Mouse (Mus musculus) intestine, embryonic 16.5 days (tissue): ENCODE data around the gene Izumo4. TPM values are rescaled to one million over a fixed set of nuclear protein-coding genes. Genes with fewer than 3 reads are reported as not detected.

ENCODE experiments used
- ATAC-seq: fragments of 200-750 bp; cut with Nextera tagmentation; 2 replicates; pipeline ENCODE4 v1.8.0; 2017; ENCODE audit warnings: moderate TSS enrichment, moderate library complexity
- H3K27ac ChIP-seq: fragments of 300-500 bp; sonication (generic); 2 replicates; pipeline ENCODE4 v1.5.1; 2014; ENCODE audit warnings: mild to moderate bottlenecking, low read length
- H3K27me3 ChIP-seq: fragments of 300-500 bp; sonication (generic); replicated peaks from 2 replicates; pipeline ENCODE4 v1.6.1; 2014; ENCODE audit warnings: low read length, control low read depth, mixed read lengths; ENCODE audit not compliant: control insufficient read depth, insufficient read depth
- H3K36me3 ChIP-seq: fragments of 300-500 bp; sonication (generic); 2 replicates; pipeline ENCODE4 v1.6.1; 2014; ENCODE audit warnings: low read length, control low read depth; ENCODE audit not compliant: control insufficient read depth, insufficient read depth
- H3K4me1 ChIP-seq: fragments of 300-500 bp; sonication (generic); 2 replicates; pipeline ENCODE4 v1.6.1; 2014; ENCODE audit warnings: low read length, control low read depth, mixed read lengths; ENCODE audit not compliant: control insufficient read depth, insufficient read depth
- H3K4me2 ChIP-seq: fragments of 300-500 bp; sonication (generic); 2 replicates; pipeline ENCODE4 v1.6.1; 2014; ENCODE audit warnings: low read depth, low read length, control low read depth
- H3K4me3 ChIP-seq: fragments of 300-500 bp; sonication (generic); 2 replicates; pipeline ENCODE4 v1.5.1; 2014; ENCODE audit warnings: mild to moderate bottlenecking, low read length
- H3K9ac ChIP-seq: fragments of 300-500 bp; sonication (generic); 2 replicates; pipeline ENCODE4 v1.6.1; 2014; ENCODE audit warnings: low read depth, low read length
- H3K9me3 ChIP-seq: fragments of 300-500 bp; sonication (generic); 2 replicates; pipeline ENCODE4 v1.6.1; 2016; ENCODE audit warnings: low read length, control low read depth; ENCODE audit not compliant: control insufficient read depth
- WGBS: fragments of 180-500 bp; shearing (Covaris S2); extraction: QIAGEN DNeasy Blood & Tissue Kit; methylation state at CpG from one replicate; pipeline ENCODE4 v1.1.7; 2014; 5-methylcytosine and 5-hydroxymethylcytosine counted together
- polyA plus RNA-seq: library from polyadenylated mRNA; unstranded; fragments of >200 nt; fragmentation: Nextera tagmentation; extraction: Ambion mirVana; gene quantifications from 2 replicates; pipeline ENCODE4 v1.2.1, GENCODE M21; 2015

Izumo4 gene
- polyA plus RNA-seq, 1 experiment from 2014 or later: 25.0 TPM

- no peak overlapping the region for H3K27ac ChIP-seq
- 86% methylated on average over 12 of the region's 12 CpGs for WGBS
- no peaks in the 10 kb centered on the region for H3K27me3 ChIP-seq
- ATAC-seq: no peak
- no peak overlapping the region for H3K4me3 ChIP-seq
- peaks cover 45% of the 10 kb centered on the region for H3K4me1 ChIP-seq
- H3K4me2 ChIP-seq: no peak overlapping the region
- no peaks in the 10 kb centered on the region for H3K9me3 ChIP-seq
- H3K9ac ChIP-seq: no peak overlapping the region
- peaks cover 46% of the 10 kb centered on the region for H3K36me3 ChIP-seq
These were observed 33.0 kb upstream of the Izumo4 start for GRCm38 (mm10) chr10:80669018-80669417.

GRCm38 (mm10) chr10:80669737-80670485 is 32.1 kb upstream of the Izumo4 start:
- Histone ChIP-seq H3K27ac (no peak overlapping the region), H3K9ac (peak overlapping the region; percentile 24; the same call in 1 of the 2 replicates), H3K4me1 (peaks cover 46% of the 10 kb centered on the region), H3K4me2 (no peak overlapping the region), H3K9me3 (no peaks in the 10 kb centered on the region), H3K36me3 (peaks cover 46% of the 10 kb centered on the region), H3K4me3 (no peak overlapping the region), H3K27me3 (no peaks in the 10 kb centered on the region)
- no peak for ATAC-seq
- 94% methylated on average over 7 of the region's 7 CpGs for WGBS

- Histone ChIP-seq H3K9me3 (no peaks in the 10 kb centered on the region), H3K4me1 (peaks cover 41% of the 10 kb centered on the region), H3K27ac (no peak overlapping the region), H3K27me3 (no peaks in the 10 kb centered on the region), H3K36me3 (peaks cover 46% of the 10 kb centered on the region), H3K4me2 (no peak overlapping the region), H3K9ac (peak overlapping the region; percentile 24; the same call in 1 of the 2 replicates), H3K4me3 (no peak overlapping the region)
- WGBS: 89% methylated on average over 2 of the region's 2 CpGs
- ATAC-seq: no peak
These were observed 31.5 kb upstream of the Izumo4 start for GRCm38 (mm10) chr10:80670531-80670930.

- Histone ChIP-seq H3K9ac (no peak overlapping the region), H3K4me2 (no peak overlapping the region), H3K27me3 (no peaks in the 10 kb centered on the region), H3K9me3 (no peaks in the 10 kb centered on the region), H3K36me3 (peaks cover 46% of the 10 kb centered on the region), H3K27ac (no peak overlapping the region), H3K4me3 (no peak overlapping the region), H3K4me1 (peaks cover 35% of the 10 kb centered on the region)
- ATAC-seq: no peak
- 90% methylated on average over 4 of the region's 4 CpGs for WGBS
These were observed 30.7 kb upstream of the Izumo4 start for GRCm38 (mm10) chr10:80671251-80671650.

GRCm38 (mm10) chr10:80671936-80672690 is 29.9 kb upstream of the Izumo4 start:
- peaks cover 37% of the 10 kb centered on the region for H3K4me1 ChIP-seq
- 84% methylated on average over 11 of the region's 11 CpGs for WGBS
- ATAC-seq: no peak
- H3K9ac ChIP-seq: no peak overlapping the region
- H3K27me3 ChIP-seq: no peaks in the 10 kb centered on the region
- H3K4me2 ChIP-seq: no peak overlapping the region
- no peak overlapping the region for H3K27ac ChIP-seq
- no peaks in the 10 kb centered on the region for H3K9me3 ChIP-seq
- H3K36me3 ChIP-seq: peaks cover 42% of the 10 kb centered on the region
- no peak overlapping the region for H3K4me3 ChIP-seq

- 57% methylated on average over 3 of the region's 3 CpGs for WGBS
- peaks cover 27% of the 10 kb centered on the region for H3K36me3 ChIP-seq
- no peaks in the 10 kb centered on the region for H3K9me3 ChIP-seq
- peak overlapping the region; percentile 96 for H3K4me3 ChIP-seq
- H3K27ac ChIP-seq: peak overlapping the region; percentile 75
- no peaks in the 10 kb centered on the region for H3K27me3 ChIP-seq
- H3K4me2 ChIP-seq: peak overlapping the region; percentile 64
- peak overlapping the region; percentile 97 for H3K9ac ChIP-seq
- no peak for ATAC-seq
- H3K4me1 ChIP-seq: peaks cover 53% of the 10 kb centered on the region
These were observed 28.3 kb upstream of the Izumo4 start for GRCm38 (mm10) chr10:80673690-80674089.

GRCm38 (mm10) chr10:80674161-80674711 is 27.7 kb upstream of the Izumo4 start:
- H3K4me2 ChIP-seq: peak overlapping the region; percentile 64
- no peaks in the 10 kb centered on the region for H3K9me3 ChIP-seq
- peaks cover 54% of the 10 kb centered on the region for H3K4me1 ChIP-seq
- peaks cover 22% of the 10 kb centered on the region for H3K36me3 ChIP-seq
- H3K27me3 ChIP-seq: no peaks in the 10 kb centered on the region
- H3K9ac ChIP-seq: peak overlapping the region; percentile 97
- 50% methylated on average over 5 of the region's 5 CpGs for WGBS
- peak overlapping the region; percentile 75 for H3K27ac ChIP-seq
- peak overlapping the region; percentile 96 for H3K4me3 ChIP-seq
- no peak for ATAC-seq

GRCm38 (mm10) chr10:80674851-80675404 is 27.1 kb upstream of the Izumo4 start:
- ATAC-seq: no peak
- H3K4me1 ChIP-seq: peaks cover 55% of the 10 kb centered on the region
- H3K9ac ChIP-seq: peak overlapping the region; percentile 97
- peaks cover 17% of the 10 kb centered on the region for H3K36me3 ChIP-seq
- no peaks in the 10 kb centered on the region for H3K9me3 ChIP-seq
- H3K4me2 ChIP-seq: peak overlapping the region; percentile 64
- peak overlapping the region; percentile 96 for H3K4me3 ChIP-seq
- H3K27me3 ChIP-seq: no peaks in the 10 kb centered on the region
- 10% methylated on average over 6 of the region's 6 CpGs for WGBS
- peak overlapping the region; percentile 75 for H3K27ac ChIP-seq
